Mouse (Mus musculus) kidney, embryonic 16.5 days (tissue): ENCODE data around the gene Zfp119b. TPM values are rescaled to one million over a fixed set of nuclear protein-coding genes. Genes with fewer than 3 reads are reported as not detected.
A peak's percentile ranks its signal among the peaks of the same experiment; 100 is the strongest.

Source experiments
- ATAC-seq: fragments of 200-750 bp; cut with Nextera tagmentation; 2 replicates; pipeline ENCODE4 v1.8.0; 2017; ENCODE audit warnings: moderate TSS enrichment; ENCODE audit not compliant: low FRiP score, low TSS enrichment
- H3K27ac ChIP-seq: fragments of 300-500 bp; sonication (generic); 2 replicates; pipeline ENCODE4 v1.5.1; 2014; ENCODE audit warnings: low read length
- H3K27me3 ChIP-seq: fragments of 300-500 bp; sonication (generic); 2 replicates; pipeline ENCODE4 v1.6.1; 2014; ENCODE audit warnings: low read length, control low read depth, mixed read lengths; ENCODE audit not compliant: insufficient read depth
- H3K36me3 ChIP-seq: fragments of 300-500 bp; sonication (generic); 2 replicates; pipeline ENCODE4 v1.6.1; 2014; ENCODE audit warnings: low read length, control low read depth, mixed read lengths; ENCODE audit not compliant: insufficient read depth
- H3K4me1 ChIP-seq: fragments of 300-500 bp; sonication (generic); 2 replicates; pipeline ENCODE4 v1.6.1; 2014; ENCODE audit warnings: low read length, control low read depth, mixed read lengths; ENCODE audit not compliant: insufficient read depth
- H3K4me2 ChIP-seq: fragments of 300-500 bp; sonication (generic); replicated peaks from 2 replicates; pipeline ENCODE4 v1.6.1; 2014; ENCODE audit warnings: low read depth, low read length
- H3K4me3 ChIP-seq: fragments of 300-500 bp; sonication (generic); 2 replicates; pipeline ENCODE4 v1.5.1; 2014; ENCODE audit warnings: mild to moderate bottlenecking, low read length
- H3K9ac ChIP-seq: fragments of 300-500 bp; sonication (generic); replicated peaks from 2 replicates; pipeline ENCODE4 v1.6.1; 2014; ENCODE audit warnings: low read length
- H3K9me3 ChIP-seq: fragments of 300-500 bp; sonication (generic); 2 replicates; pipeline ENCODE4 v1.6.1; 2016; ENCODE audit warnings: low read length, control low read depth
- WGBS: fragments of 180-500 bp; shearing (Covaris S2); extraction: QIAGEN DNeasy Blood & Tissue Kit; methylation state at CpG from one replicate; pipeline ENCODE4 v1.1.7; 2014; 5-methylcytosine and 5-hydroxymethylcytosine counted together
- polyA plus RNA-seq: library from polyadenylated mRNA; unstranded; fragments of >200 nt; fragmentation: Nextera tagmentation; extraction: Ambion mirVana; gene quantifications from 2 replicates; pipeline ENCODE4 v1.2.1, GENCODE M21; 2015

Zfp119b gene
- polyA plus RNA-seq, 1 experiment from 2014 or later, result 7.8 TPM

- H3K4me2 ChIP-seq, result peak within 1 kb of the TSS; percentile 74
- H3K27ac ChIP-seq, result peak within 1 kb of the TSS; percentile 99
- peaks cover 20% of the 10 kb centered on the region for H3K4me1 ChIP-seq
- no peaks in the 10 kb centered on the region for H3K9me3 ChIP-seq
- H3K36me3 ChIP-seq, result peaks cover 12% of the 10 kb centered on the region
- H3K27me3 ChIP-seq, result peaks cover 4% of the 10 kb centered on the region; the same call in 1 of the 2 replicates
- H3K9ac ChIP-seq, result peak within 1 kb of the TSS; percentile 81
- WGBS, result under 1% methylated on average over 45 of the region's 46 CpGs
- ATAC-seq, result peak; percentile 94
- H3K4me3 ChIP-seq, result peak within 1 kb of the TSS; percentile 66
Observed at GRCm38 (mm10) chr17:55958918-55959728, 9.8 kb upstream of the Zfp119b start, which contains the start of gene Yju2. Yju2 (plus strand) TSS chr17:55959099.

DNA sequence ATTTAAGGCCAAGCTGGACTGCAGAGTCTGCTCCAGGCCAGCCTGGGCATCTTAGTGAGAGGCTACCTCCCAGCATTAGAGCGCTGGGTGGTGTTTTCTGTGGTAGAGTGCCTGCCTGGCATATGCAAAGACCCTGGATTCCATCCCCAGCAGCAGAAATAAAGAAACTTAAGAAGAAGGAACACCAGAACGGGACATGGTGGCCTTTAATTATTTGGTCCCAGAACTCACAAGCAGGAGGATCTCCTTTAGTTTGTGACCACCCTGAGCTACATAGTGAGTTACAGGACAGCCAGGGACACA lies 9.2 kb upstream of the Zfp119b start:
- Histone ChIP-seq H3K9ac (peak overlapping the region; percentile 81), H3K4me2 (peak overlapping the region; percentile 74), H3K4me1 (peaks cover 20% of the 10 kb centered on the region), H3K9me3 (no peaks in the 10 kb centered on the region), H3K27ac (peak overlapping the region; percentile 73), H3K4me3 (peak overlapping the region; percentile 66), H3K36me3 (peaks cover 12% of the 10 kb centered on the region), H3K27me3 (peaks cover 4% of the 10 kb centered on the region; the same call in 1 of the 2 replicates)
- ATAC-seq, result no peak
- WGBS, result 35% methylated on average over 2 of the region's 2 CpGs

GRCm38 (mm10) chr17:55957726-55958583 lies 8.7 kb upstream of the Zfp119b start:
- Histone ChIP-seq H3K4me1 (peaks cover 20% of the 10 kb centered on the region), H3K9ac (peak overlapping the region; percentile 81), H3K4me2 (peak overlapping the region; percentile 74), H3K36me3 (peaks cover 12% of the 10 kb centered on the region), H3K27ac (peak overlapping the region; percentile 73), H3K9me3 (no peaks in the 10 kb centered on the region), H3K4me3 (peak overlapping the region; percentile 66), H3K27me3 (peaks cover 4% of the 10 kb centered on the region; the same call in 1 of the 2 replicates)
- WGBS, result 82% methylated on average over 13 of the region's 13 CpGs
- no peak for ATAC-seq

GRCm38 (mm10) chr17:55957168-55957567 lies 7.9 kb upstream of the Zfp119b start:
- H3K9me3 ChIP-seq, result no peaks in the 10 kb centered on the region
- H3K27ac ChIP-seq, result no peak overlapping the region
- no peak for ATAC-seq
- peak overlapping the region; percentile 54 for H3K4me2 ChIP-seq
- H3K4me3 ChIP-seq, result no peak overlapping the region
- 13% methylated on average over 9 of the region's 9 CpGs for WGBS
- peaks cover 20% of the 10 kb centered on the region for H3K4me1 ChIP-seq
- peaks cover 8% of the 10 kb centered on the region for H3K36me3 ChIP-seq
- H3K9ac ChIP-seq, result 0 out of 2 replicates have a peak overlapping the region, but pooled peaks have one; percentile 7
- H3K27me3 ChIP-seq, result peaks cover 4% of the 10 kb centered on the region; the same call in 1 of the 2 replicates

DNA sequence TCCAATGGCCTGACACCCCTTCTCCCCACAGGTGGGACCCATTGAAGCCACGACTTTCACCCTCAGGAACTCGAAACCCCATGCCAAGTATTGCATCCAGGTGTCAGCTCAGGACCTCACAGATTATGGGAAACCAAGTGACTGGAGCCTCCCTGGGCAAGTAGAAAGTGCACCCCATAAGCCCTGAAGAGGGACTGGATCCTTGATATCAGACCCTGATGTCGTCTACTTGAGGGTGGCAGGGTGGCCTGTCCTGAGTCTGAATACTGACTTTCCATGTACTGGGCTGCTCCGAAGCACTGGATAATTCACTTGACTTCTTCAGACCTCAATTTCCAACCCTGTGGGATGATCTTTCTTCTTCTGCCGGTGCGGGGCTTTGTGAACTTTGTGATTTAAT lies 7.3 kb upstream of the Zfp119b start:
- Histone ChIP-seq H3K4me1 (peaks cover 20% of the 10 kb centered on the region), H3K27me3 (peaks cover 4% of the 10 kb centered on the region; the same call in 1 of the 2 replicates), H3K36me3 (peaks cover 4% of the 10 kb centered on the region; the same call in 1 of the 2 replicates), H3K4me2 (peak overlapping the region; percentile 54), H3K9ac (peak overlapping the region; percentile 20; the same call in 1 of the 2 replicates), H3K4me3 (peak overlapping the region; percentile 42), H3K27ac (0 out of 2 replicates have a peak overlapping the region, but pooled peaks have one; percentile 16), H3K9me3 (no peaks in the 10 kb centered on the region)
- WGBS, result 37% methylated on average over 6 of the region's 6 CpGs
- ATAC-seq, result no peak

GRCm38 (mm10) chr17:55956129-55956528 lies 6.8 kb upstream of the Zfp119b start:
- peaks cover 20% of the 10 kb centered on the region for H3K4me1 ChIP-seq
- peaks cover 4% of the 10 kb centered on the region; the same call in 1 of the 2 replicates for H3K27me3 ChIP-seq
- peak; percentile 29; the same call in 1 of the 2 replicates for ATAC-seq
- H3K27ac ChIP-seq, result 0 out of 2 replicates have a peak overlapping the region, but pooled peaks have one; percentile 16
- under 1% methylated on average over 26 of the region's 26 CpGs for WGBS
- H3K4me3 ChIP-seq, result peak overlapping the region; percentile 42
- 0 out of 2 replicates have a peak, but pooled peaks cover 4% of the 10 kb centered on the region for H3K36me3 ChIP-seq
- H3K9ac ChIP-seq, result peak overlapping the region; percentile 33
- H3K4me2 ChIP-seq, result peak overlapping the region; percentile 54
- H3K9me3 ChIP-seq, result no peaks in the 10 kb centered on the region

DNA sequence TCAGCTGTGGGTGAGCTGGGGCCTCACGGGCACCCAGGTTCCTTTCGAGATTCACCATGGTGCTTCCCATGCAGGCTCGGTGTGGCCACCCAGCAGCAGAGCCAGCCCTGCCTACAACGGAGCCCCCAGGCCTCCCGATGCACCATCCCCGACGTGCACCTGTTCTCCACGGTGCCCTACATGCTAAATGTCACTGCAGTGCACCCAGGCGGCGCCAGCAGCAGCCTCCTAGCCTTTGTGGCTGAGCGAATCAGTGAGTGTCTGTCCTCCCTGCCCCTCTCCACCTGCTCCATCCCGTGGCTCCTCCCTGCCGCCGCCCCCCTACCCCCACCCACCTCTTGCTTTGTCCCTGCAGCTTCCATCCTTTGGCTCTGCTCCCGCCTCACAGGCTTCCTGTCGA lies 4.9 kb upstream of the Zfp119b start:
- no peaks in the 10 kb centered on the region for H3K36me3 ChIP-seq
- H3K4me2 ChIP-seq, result no peak overlapping the region
- H3K9ac ChIP-seq, result no peak overlapping the region
- peaks cover 13% of the 10 kb centered on the region for H3K4me1 ChIP-seq
- H3K27ac ChIP-seq, result no peak overlapping the region
- H3K4me3 ChIP-seq, result no peak overlapping the region
- no peak for ATAC-seq
- whole genome bisulfite sequencing, result 36% methylated on average over 16 of the region's 16 CpGs
- H3K27me3 ChIP-seq, result peaks cover 4% of the 10 kb centered on the region; the same call in 1 of the 2 replicates
- no peaks in the 10 kb centered on the region for H3K9me3 ChIP-seq

- no peak overlapping the region for H3K27ac ChIP-seq
- H3K4me3 ChIP-seq, result no peak overlapping the region
- WGBS, result 81% methylated on average over 6 of the region's 6 CpGs
- H3K27me3 ChIP-seq, result peaks cover 4% of the 10 kb centered on the region; the same call in 1 of the 2 replicates
- no peak overlapping the region for H3K4me2 ChIP-seq
- H3K9me3 ChIP-seq, result no peaks in the 10 kb centered on the region
- no peaks in the 10 kb centered on the region for H3K36me3 ChIP-seq
- H3K4me1 ChIP-seq, result peaks cover 13% of the 10 kb centered on the region
- no peak for ATAC-seq
- no peak overlapping the region for H3K9ac ChIP-seq
Observed at GRCm38 (mm10) chr17:55953751-55954150, 4.5 kb upstream of the Zfp119b start.

- H3K27me3 ChIP-seq, result peaks cover 4% of the 10 kb centered on the region; the same call in 1 of the 2 replicates
Observed at GRCm38 (mm10) chr17:55952447-55953027, 3.2 kb upstream of the Zfp119b start, which contains the start of gene Ebi3. Ebi3 (plus strand) TSS chr17:55952640.

More at GRCm38 (mm10) chr17:55952447-55953027, 3.2 kb upstream of the Zfp119b start, which contains the start of gene Ebi3:
- Histone ChIP-seq H3K9me3 (no peaks in the 10 kb centered on the region), H3K4me3 (no peak within 1 kb of the TSS), H3K27ac (no peak within 1 kb of the TSS), H3K4me2 (no peak within 1 kb of the TSS), H3K4me1 (peaks cover 9% of the 10 kb centered on the region; the same call in 1 of the 2 replicates), H3K9ac (no peak within 1 kb of the TSS), H3K36me3 (no peaks in the 10 kb centered on the region)
- WGBS, result 70% methylated on average over 6 of the region's 6 CpGs
- no peak for ATAC-seq
